Mouse (Mus musculus): Measurements from ENCODE around the gene Opcml. TPM values are rescaled to one million over a fixed set of nuclear protein-coding genes. Genes with fewer than 3 reads are reported as not detected.

Opcml gene
- total RNA-seq, 4 experiments from 2014 or later: 0.80 to 2.2 (median 1.8) TPM

GRCm38 (mm10) chr9:28440192-28440795 lies 649.7 kb downstream of the Opcml start:
- no peak for DNase-seq

DNA sequence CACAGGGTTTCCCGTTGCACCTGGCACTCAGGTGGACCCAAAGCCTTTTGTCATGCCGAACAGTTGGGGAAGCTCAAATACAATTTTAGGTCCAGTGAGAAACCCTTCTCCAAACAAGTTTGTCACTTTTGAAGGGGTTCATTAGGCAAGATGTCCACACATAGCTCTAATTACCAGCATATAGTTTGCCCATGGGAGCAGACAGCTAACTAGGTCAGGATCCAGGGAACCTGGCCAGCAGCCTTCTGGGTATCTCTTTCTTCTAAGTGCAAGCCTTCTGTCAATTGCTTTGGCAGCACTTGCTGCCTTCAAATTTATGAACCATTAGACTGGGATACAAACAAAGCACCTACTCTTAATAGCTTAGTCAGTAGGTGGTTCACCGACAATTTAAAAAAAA lies 653.9 kb downstream of the Opcml start:
- no peak for DNase-seq

DNA sequence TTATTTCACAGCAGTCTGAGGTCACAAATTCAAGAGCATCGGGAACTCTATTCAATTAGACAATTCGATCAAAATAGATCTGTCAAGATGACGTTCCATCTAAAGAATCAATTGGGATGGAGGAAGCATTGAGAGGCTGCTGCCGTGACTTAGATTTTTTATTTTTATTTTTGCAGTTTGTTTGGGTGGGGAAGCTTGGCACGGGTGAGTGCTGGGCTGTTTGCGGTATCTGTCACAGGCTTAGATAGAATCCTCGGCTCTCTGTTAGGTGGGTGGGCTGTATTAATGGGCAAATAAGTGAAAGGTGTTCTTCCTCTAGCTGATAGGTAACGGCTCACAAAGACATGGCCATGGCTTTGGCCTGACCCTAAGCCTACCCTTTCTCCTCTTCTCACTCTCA lies 654.4 kb downstream of the Opcml start:
- DNase-seq: no peak

- no peak for DNase-seq
Observed at GRCm38 (mm10) chr9:28445863-28446262, 655.3 kb downstream of the Opcml start.

DNA sequence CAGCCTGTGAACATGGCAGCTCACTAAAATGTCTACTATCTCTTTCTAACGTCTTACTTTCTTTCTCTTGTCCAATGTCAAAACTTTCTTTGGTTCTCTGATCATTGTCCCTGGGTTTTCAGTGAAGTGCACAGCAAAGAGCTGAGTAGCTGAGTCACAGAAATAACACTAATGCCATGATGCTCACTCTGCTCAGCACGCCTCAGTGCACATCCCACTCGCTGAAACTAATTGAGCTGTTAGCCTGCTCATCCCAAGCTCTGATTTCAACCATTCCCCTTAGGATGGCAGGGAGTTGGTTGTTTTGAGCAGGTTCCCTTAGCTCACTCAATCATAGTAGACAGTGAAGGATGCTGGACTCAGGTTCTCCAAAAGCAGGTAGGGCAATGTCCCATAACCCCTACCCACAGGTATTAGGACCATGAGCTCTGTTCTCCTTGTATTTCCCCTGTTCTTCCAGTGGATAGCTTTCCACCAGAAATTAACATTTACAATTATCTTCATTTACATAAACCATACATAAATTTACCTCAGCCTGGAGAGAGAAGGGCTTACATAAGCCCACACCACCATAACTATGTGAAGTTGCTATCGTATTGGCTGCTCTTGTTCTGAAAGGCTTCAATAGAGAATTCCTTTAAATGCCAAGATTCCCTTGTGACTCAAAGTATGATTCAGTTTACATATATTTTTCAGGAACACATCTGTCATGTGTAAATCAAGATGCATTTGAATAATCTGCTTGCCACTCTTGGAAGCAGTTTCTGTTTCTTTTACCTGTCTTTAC lies 655.9 kb downstream of the Opcml start:
- DNase-seq: no peak

DNA sequence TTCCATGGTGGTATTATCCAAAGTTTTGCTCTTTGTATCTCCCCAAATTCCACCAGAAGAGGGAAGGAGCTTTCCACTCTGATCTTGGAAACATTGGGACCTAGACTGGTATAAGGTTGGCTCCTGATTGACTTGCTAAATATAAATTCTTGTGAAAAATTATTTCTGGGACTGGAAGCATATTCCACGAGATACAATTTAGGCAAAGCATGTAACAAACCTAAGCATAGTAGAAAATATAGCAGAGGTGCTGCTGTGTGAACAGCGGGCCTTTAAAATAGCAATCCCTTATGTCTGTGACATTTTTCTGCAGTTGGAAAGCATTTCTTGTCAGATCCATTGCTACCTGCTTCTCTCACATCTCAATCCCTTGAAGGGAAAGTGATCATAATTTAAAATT lies 661.9 kb downstream of the Opcml start:
- no peak for DNase-seq

DNA sequence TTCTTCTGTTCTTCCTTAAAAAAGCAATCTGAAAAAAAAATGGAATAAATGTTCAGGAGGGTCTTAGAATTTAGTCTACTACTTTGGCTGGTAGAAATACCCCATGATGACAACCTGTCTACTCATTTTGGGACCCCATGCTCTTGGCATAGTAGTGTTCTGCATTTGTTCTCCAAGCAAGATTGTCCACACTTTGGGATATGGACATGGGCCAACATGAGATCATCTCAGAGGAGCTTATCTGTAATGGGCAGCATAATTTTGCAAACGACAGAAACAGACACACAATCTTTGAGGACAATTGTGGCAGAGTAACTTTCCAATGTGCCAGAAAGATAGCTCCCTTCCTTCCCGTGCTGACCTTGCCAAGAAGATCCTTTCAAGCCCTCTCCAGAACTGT lies 662.5 kb downstream of the Opcml start:
- no peak for DNase-seq

DNA sequence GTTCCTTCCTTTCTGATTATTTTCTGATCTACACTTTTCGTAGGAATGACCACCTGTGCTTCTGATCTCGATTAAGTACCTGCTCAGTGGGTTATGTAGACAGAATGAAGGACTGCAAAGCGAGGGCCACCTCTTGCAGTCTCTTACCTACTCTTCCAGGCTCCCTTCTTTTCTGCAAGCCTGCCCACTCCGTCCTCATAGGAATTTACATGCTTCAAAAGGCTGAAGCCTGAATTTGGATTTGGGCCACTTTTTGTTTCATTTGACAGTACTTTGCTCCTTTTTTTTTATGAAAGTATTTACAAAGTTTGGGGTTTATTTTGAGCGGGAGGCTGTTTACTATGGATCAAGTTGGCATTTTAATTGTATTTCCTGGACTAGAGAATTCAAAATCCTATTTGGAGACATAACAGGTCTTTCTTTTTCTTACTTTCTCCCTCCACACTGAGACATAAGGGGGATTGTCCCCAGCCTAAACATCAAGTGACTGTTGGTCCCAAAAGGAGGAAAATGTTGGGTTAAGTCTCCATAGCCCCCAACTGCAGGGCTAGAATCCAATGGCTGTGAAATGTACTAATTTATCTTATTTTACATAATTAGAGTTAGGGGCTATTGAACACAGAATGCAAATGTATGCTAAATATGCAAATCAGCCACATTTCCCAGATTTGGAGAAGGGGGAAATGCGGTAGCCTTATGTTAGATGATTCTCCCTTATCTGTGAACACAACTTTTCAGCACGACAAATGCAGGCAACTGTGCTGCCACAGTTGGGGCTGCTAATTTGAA lies 667.6 kb downstream of the Opcml start:
- DNase-seq: no peak

DNA sequence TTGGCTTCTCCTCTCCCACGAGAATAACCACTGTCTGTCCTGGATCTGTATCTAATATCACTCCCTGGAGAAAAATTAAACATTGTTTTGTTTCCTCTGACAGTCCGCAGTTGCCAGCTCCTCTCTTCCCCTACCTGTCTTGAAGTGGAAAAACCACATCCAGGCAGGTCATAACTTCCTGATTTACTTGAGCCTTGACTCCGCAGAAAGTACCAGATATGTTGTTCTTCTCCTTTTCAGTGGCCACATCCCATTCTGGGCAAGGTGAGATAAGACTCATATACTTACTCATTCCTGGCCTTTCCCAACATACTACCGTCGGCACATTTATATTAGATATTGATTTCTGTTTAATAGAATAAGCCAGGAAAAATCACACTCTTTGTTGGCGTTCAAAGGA lies 673.0 kb downstream of the Opcml start:
- no peak for DNase-seq

DNA sequence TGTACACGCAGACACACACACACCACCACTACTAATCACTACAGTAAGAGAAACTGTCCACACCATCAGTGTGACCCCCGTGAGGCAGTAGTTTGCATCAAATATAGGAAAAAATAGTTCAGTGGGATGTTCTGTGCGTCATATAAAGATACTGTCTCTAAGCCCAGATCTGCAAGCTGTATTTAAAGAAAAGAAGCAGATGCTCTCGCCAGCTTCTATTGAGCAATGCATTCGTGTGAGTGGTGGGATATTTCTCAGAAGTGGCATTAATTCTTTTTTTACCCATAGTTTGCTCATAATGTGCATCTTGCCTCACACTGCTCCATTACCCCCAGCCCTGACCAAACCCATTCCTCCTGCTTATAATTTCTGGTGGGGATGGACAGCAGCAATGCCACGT lies 678.8 kb downstream of the Opcml start:
- no peak for DNase-seq

- DNase-seq: no peak
Observed at GRCm38 (mm10) chr9:28471501-28471900, 680.9 kb downstream of the Opcml start.

GRCm38 (mm10) chr9:28474586-28474985 lies 684.0 kb downstream of the Opcml start:
- DNase-seq: no peak

GRCm38 (mm10) chr9:28481261-28481660 lies 690.7 kb downstream of the Opcml start:
- no peak for DNase-seq

- no peak for DNase-seq
Observed at GRCm38 (mm10) chr9:28488499-28488898, 697.9 kb downstream of the Opcml start.

GRCm38 (mm10) chr9:28489828-28490227 lies 699.3 kb downstream of the Opcml start:
- DNase-seq: no peak

DNA sequence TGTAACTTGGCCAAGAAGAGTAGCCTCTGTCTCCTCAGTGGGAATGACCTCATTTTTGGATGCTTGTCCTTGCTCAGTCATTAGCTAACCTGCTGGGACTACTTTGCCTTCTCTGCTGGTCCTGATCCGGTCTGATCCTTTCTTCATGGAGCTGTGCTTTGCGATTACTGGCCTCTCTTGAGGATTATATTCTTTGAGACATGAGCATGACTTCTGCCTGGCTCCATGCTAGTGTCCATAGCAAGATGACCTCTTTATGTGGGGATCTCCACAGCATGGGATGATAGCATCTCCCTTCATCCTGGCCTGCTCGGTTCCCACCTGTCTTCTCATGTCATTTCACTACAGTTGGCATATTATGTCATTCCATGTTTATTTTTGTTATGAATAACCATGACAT lies 699.8 kb downstream of the Opcml start:
- no peak for DNase-seq

- DNase-seq: no peak
Observed at GRCm38 (mm10) chr9:28499841-28500794, 709.5 kb downstream of the Opcml start.

DNA sequence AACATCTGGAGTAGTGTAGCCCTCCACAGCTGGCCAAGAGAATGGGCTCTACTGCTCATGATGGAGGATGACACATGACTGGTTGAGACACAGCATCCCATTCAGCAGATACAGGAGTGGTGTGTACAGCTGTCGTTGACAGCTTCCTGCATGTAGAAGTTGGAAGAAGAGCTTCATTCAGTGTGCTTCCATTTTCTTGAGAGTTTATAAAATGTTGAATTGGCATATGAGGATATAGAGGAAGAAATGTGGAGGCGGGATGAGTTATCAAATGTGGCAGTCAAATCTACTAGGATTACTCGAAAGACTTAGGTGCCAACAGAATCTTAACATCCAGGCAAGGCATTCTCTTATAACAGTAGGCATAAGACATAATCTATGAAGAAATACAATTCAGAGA lies 723.3 kb downstream of the Opcml start:
- DNase-seq: no peak

GRCm38 (mm10) chr9:28533191-28533590 lies 742.6 kb downstream of the Opcml start:
- DNase-seq: no peak

GRCm38 (mm10) chr9:28535006-28535405 lies 744.4 kb downstream of the Opcml start:
- no peak for DNase-seq

DNA sequence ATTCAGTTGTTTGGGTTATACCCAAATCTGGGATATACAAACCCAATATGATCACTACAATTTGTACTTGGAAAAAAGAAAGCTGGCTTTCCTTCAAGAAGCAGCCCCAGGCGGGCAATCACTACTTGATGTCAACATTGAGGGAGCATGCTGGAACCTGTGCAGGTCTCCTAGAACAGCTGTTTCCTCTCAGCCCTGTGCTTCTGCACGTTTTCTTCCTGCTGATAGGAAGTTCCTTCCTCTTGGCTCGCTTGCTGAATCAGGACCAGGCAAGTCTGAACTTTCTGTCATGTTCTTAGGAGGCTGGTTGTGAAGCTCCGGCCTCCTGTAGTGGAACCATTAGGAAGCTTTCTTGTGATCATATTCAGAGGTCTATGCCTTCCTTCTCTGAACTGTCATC lies 746.1 kb downstream of the Opcml start:
- DNase-seq: no peak

GRCm38 (mm10) chr9:28548189-28548588 lies 757.6 kb downstream of the Opcml start:
- DNase-seq: no peak
